Mouse (Mus musculus) midbrain, postnatal 0 days (tissue): ENCODE results near the gene Akt1s1. TPM values are rescaled to one million over a fixed set of nuclear protein-coding genes. Genes with fewer than 3 reads are reported as not detected.

Experiments
- ATAC-seq: fragments of 200-750 bp; cut with Nextera tagmentation; 2 replicates; pipeline ENCODE4 v1.8.0; 2017; ENCODE audit warnings: moderate number of reproducible peaks, mild to moderate bottlenecking, moderate TSS enrichment, moderate library complexity; ENCODE audit not compliant: low FRiP score
- DNase-seq: peaks from one replicate; pipeline ENCODE4 v3.0.0-alpha.2; 2015; ENCODE audit warnings: low spot score
- H3K27ac ChIP-seq: fragments of 300-500 bp; sonication (generic); 2 replicates; pipeline ENCODE4 v1.5.1; 2014; ENCODE audit warnings: low read depth, mild to moderate bottlenecking, low read length, mixed read lengths
- H3K27me3 ChIP-seq: fragments of 300-500 bp; sonication (generic); 2 replicates; pipeline ENCODE4 v1.6.1; 2014; ENCODE audit warnings: low read length, control low read depth, mixed read lengths; ENCODE audit not compliant: insufficient read depth
- H3K36me3 ChIP-seq: fragments of 300-500 bp; sonication (generic); 2 replicates; pipeline ENCODE4 v1.6.1; 2014; ENCODE audit warnings: low read length, control low read depth, mixed read lengths; ENCODE audit not compliant: insufficient read depth
- H3K4me1 ChIP-seq: fragments of 300-500 bp; sonication (generic); 2 replicates; pipeline ENCODE4 v1.6.1; 2014; ENCODE audit warnings: mild to moderate bottlenecking, control low read depth, antibody characterized with exemption, low read length, mixed read lengths; ENCODE audit not compliant: insufficient read depth
- H3K4me2 ChIP-seq: fragments of 300-500 bp; sonication (generic); 2 replicates; pipeline ENCODE4 v1.6.1; 2014; ENCODE audit warnings: low read depth, mild to moderate bottlenecking, low read length, mixed read lengths; ENCODE audit not compliant: poor library complexity, severe bottlenecking
- H3K4me3 ChIP-seq: fragments of 300-500 bp; sonication (generic); 2 replicates; pipeline ENCODE4 v1.5.1; 2014; ENCODE audit warnings: low read depth, mild to moderate bottlenecking, low read length, moderate library complexity
- H3K9ac ChIP-seq: fragments of 300-500 bp; sonication (generic); replicated peaks from 2 replicates; pipeline ENCODE4 v1.6.1; 2014; ENCODE audit warnings: mild to moderate bottlenecking, low read length, moderate library complexity, mixed read lengths; ENCODE audit not compliant: poor library complexity, severe bottlenecking
- H3K9me3 ChIP-seq: fragments of 300-500 bp; sonication (generic); 2 replicates; pipeline ENCODE4 v1.6.1; 2016; ENCODE audit warnings: low read length, control low read depth
- CTCF ChIP-seq: IDR thresholded peaks from 2 replicates; pipeline ENCODE4 v1.5.1; 2016; ENCODE audit warnings: antibody characterized with exemption, mild to moderate bottlenecking
- WGBS: fragments of 180-500 bp; shearing (Covaris S2); extraction: QIAGEN DNeasy Blood & Tissue Kit; methylation state at CpG from one replicate; pipeline ENCODE4 v1.1.7; 2014; 5-methylcytosine and 5-hydroxymethylcytosine counted together
- polyA plus RNA-seq: library from polyadenylated mRNA; unstranded; fragments of >200 nt; fragmentation: Nextera tagmentation; extraction: Ambion mirVana; gene quantifications from 2 replicates; pipeline ENCODE4 v1.2.1, GENCODE M21; 2015
- total RNA-seq: library from RNA; depleted of rRNA; stranded (reverse); fragments of >200 nt; gene quantifications from 2 replicates; pipeline ENCODE4 v1.2.3, GENCODE M21; 2014

Akt1s1 gene
- total and polyA plus RNA-seq, 2 experiments from 2014 or later, result 91.0 to 120 TPM

DNA sequence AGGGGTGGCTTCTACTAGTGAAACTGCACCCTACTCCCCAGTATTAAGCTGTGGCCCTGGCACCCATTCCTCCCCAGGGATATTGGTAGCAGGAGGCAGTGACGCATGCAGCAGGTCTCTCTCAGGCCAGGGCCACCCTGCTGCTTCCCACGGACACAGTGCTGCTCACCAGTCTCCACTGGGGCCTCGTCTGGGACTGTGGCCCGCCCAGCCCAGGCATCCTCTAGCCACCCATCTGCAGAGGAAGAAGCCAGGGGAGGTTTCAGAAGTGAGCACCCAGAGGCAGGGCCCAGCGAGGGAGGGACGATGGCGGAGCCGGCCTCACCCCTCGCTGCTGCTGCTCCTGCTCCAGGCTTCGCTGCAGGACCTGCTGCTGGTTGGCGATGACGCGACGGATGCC lies 14.4 kb downstream of the Akt1s1 start:
- no peaks in the 10 kb centered on the region for H3K27me3 ChIP-seq
- no peak overlapping the region for H3K4me3 ChIP-seq
- no peak overlapping the region for H3K27ac ChIP-seq
- DNase-seq, result no peak
- H3K4me1 ChIP-seq, result peaks cover 25% of the 10 kb centered on the region
- TF ChIP-seq CTCF, result no peak
- peaks cover 38% of the 10 kb centered on the region for H3K36me3 ChIP-seq
- H3K4me2 ChIP-seq, result no peak overlapping the region
- H3K9me3 ChIP-seq, result no peaks in the 10 kb centered on the region
- no peak overlapping the region for H3K9ac ChIP-seq
- WGBS, result 89% methylated on average over 14 of the region's 14 CpGs
- no peak for ATAC-seq

DNA sequence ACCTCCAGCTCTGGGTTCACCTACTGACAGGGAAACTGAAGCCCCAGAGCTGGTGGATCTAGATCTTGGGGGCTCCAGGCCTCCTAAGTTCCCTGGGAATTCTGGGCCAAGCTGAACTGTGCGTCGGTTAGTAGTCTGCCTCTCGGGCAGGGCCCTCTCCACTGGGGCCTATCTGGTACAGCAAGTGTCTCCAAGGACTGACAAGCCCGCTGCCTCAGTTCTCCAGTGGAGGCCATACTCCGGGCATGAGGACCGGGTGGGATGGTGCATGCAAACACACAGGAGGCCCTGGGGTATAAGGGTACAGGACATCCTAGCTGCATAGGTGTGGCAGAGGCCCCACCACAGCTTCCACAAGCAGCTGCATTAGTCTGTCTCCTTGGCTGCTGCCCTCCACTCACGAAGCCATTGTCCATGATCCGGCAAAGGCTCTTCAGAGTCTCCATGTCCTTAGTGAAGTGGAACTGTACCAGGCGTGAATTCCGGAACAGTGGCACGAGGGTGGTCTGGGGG lies 15.2 kb downstream of the Akt1s1 start:
- Histone ChIP-seq H3K9me3 (no peaks in the 10 kb centered on the region), H3K4me1 (peaks cover 23% of the 10 kb centered on the region), H3K4me3 (no peak overlapping the region), H3K27ac (no peak overlapping the region), H3K4me2 (no peak overlapping the region), H3K36me3 (peaks cover 38% of the 10 kb centered on the region), H3K27me3 (no peaks in the 10 kb centered on the region), H3K9ac (no peak overlapping the region)
- WGBS, result 82% methylated on average over 11 of the region's 11 CpGs
- DNase-seq (no peak), ATAC-seq (no peak)
- TF ChIP-seq CTCF, result no peak

GRCm38 (mm10) chr7:44864595-44865542 lies 16.1 kb downstream of the Akt1s1 start:
- Histone ChIP-seq H3K9me3 (no peaks in the 10 kb centered on the region), H3K4me1 (peaks cover 23% of the 10 kb centered on the region), H3K4me3 (no peak overlapping the region), H3K4me2 (no peak overlapping the region), H3K27ac (no peak overlapping the region), H3K36me3 (peaks cover 38% of the 10 kb centered on the region), H3K9ac (no peak overlapping the region), H3K27me3 (no peaks in the 10 kb centered on the region)
- no peak for TF ChIP-seq CTCF
- WGBS, result 79% methylated on average over 24 of the region's 24 CpGs
- ATAC-seq (no peak), DNase-seq (no peak)

DNA sequence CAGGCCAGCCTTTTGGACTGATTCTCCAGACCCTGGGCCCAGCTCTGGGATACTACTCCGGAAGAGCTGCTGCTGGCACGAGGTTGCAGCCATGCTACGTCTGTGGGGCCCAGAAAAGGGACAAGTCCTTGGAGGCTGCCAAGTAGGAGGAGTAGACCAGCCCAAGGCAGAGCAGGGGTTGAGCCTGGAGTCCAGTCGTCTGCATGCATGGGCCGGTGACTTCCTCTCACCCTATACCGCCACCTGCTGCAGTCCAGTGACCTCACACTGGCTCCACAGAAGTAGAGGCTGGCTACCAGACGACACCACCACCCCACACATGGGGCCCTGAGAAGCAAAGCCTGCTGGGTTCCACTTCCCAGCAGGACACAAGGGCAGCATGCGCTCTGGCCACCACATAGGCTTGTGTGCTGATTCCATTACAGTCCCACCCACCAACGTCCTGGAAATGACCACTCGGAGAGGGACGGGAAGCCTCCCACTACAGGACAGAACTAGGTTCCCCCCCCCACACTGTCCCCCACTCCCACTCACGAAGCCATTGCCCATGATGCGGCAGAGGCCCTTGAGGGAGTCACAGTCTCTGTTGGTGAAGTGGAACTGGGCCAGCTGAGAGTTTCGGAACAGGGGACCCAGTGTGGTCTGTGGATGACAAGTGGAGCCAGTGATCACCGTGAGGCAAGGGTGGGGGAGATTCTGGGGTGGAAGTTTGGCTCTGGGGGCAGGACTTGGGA lies 17.7 kb downstream of the Akt1s1 start:
- no peaks in the 10 kb centered on the region for H3K9me3 ChIP-seq
- peaks cover 38% of the 10 kb centered on the region for H3K36me3 ChIP-seq
- TF ChIP-seq CTCF, result peak; percentile 27; the same call in 1 of the 2 replicates
- ATAC-seq (no peak), DNase-seq (peak; percentile 75)
- WGBS, result 43% methylated on average over 15 of the region's 15 CpGs
- H3K27ac ChIP-seq, result peak overlapping the region; percentile 32
- H3K9ac ChIP-seq, result 0 out of 2 replicates have a peak overlapping the region, but pooled peaks have one; percentile 19
- no peak overlapping the region for H3K4me3 ChIP-seq
- peak overlapping the region; percentile 92 for H3K4me2 ChIP-seq
- H3K4me1 ChIP-seq, result peaks cover 24% of the 10 kb centered on the region
- H3K27me3 ChIP-seq, result no peaks in the 10 kb centered on the region

DNA sequence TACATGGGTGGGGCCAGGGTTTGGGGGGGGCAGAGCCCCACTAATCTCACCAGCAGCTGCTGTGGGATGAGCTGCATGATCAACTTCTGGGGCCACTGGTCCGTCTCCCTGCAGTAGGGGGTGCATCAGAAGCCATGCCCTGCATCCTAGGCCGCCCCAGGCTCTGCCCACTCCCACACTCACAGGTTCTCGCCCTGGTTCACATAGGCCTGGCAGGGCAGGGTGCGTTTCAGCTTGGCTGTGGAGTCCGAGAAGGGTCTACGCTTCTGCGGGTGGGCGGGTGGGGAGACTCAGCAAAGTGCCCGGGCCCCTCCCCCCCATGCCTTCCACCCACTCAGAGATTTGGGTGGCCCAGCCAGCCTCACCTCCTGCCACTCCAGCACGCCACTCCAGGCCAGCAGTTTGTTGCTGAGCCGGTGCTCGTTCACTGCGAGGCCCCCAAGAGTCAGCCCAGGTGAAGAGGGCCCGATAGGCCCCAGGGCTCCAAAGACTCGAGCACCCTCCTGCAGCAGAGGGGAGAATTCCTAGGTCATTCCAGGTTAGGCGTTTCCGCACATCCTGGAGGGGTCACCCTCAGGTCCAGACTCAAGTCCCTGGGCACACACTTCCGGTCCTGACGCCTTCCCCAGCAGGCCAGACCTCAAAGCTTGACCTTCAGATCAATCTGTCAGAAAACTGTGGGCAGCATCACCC lies 18.4 kb downstream of the Akt1s1 start:
- H3K27me3 ChIP-seq, result no peaks in the 10 kb centered on the region
- 64% methylated on average over 19 of the region's 19 CpGs for WGBS
- ATAC-seq (no peak), DNase-seq (no peak)
- no peaks in the 10 kb centered on the region for H3K9me3 ChIP-seq
- H3K27ac ChIP-seq, result 0 out of 2 replicates have a peak overlapping the region, but pooled peaks have one; percentile 32
- H3K4me3 ChIP-seq, result peak overlapping the region; percentile 98
- TF ChIP-seq CTCF, result no peak
- H3K4me2 ChIP-seq, result peak overlapping the region; percentile 92
- H3K4me1 ChIP-seq, result peaks cover 24% of the 10 kb centered on the region
- peak overlapping the region; percentile 29; the same call in 1 of the 2 replicates for H3K9ac ChIP-seq
- H3K36me3 ChIP-seq, result peaks cover 34% of the 10 kb centered on the region
